Mouse (Mus musculus): ENCODE data around the gene Lamb3.

DNA sequence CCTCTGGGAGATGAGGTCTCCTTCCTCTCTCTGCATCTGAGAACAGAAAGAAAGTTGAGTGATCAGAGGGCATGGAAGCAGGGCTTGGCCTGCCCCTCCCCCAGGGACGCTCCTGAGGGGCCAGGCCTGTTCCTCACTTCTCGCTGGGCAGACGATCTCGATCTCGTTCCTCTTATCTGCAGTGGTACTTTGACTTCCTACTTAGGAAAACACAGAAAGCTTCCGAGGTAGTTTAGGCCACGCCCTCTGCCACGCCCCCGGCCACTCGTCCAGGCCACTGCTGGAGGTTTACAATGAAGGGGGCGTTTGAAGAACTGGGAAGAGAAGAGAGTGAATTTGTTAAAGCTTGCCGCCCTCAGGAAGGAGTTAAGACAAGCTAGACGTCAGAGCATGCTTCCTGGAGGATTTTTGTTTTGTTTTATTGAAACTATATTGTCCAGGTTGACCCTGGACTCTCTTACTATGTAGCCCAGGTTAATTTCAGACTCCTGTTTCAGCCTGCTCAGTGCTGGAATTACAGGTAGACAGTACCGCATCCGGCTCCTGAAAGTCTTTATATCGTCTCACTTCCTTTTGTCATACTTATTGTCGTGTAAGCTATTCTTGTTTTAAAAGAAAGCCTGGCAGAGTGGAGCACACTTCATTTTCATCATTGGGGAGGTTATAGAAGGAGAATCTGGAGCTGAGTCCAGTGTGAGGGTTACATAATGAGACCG lies 47.0 kb upstream of the Lamb3 start:
- no peak for TF ChIP-seq POLR2A (IDR thresholded peaks at IDR 0.05; ENCODE audit: insufficient read depth, low read depth, low read length)
- no peak for TF ChIP-seq CTCF (IDR thresholded peaks at IDR 0.05; ENCODE audit: insufficient read depth, low read depth, low read length)

All from olfactory bulb, adult 2 months (tissue).